Mouse (Mus musculus): ENCODE results near the gene Dctn3.

DNA sequence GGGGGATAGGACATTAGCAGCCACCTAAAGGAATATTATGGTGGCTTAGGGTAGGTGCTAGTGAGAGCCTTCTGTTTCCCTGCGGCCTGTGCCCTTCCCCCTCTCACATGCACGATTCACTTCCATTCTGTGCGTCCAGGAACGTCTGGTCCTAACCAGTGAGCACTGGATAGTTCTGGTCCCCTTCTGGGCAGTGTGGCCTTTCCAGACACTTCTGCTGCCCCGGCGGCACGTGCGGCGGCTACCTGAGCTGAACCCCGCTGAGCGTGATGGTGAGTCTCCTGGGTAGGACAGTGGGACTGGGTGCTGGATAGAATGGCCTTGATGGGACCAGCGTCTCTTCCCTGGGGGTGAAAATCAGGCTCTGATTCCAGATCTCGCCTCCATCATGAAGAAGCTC lies 34.4 kb upstream of the Dctn3 start:
- TF ChIP-seq CTCF (IDR thresholded peaks at IDR 0.05; ENCODE audit: borderline replicate concordance, insufficient read depth, low read length), result no peak
- TF ChIP-seq POLR2A (IDR thresholded peaks at IDR 0.05; ENCODE audit: low read depth, low read length), result no peak
